Mouse (Mus musculus) layer of hippocampus, adult 18-20 months (tissue): ENCODE measurements at regions not wholly inside any gene's neighbourhood (a gene's known extent, or its start where the extent isn't known, plus 50 kb on each side); places are given as distances from the start of the nearest gene placed in this dataset.
A peak's percentile ranks its signal among the peaks of the same experiment; 100 is the strongest.

ENCODE experiments used
- DNase-seq, 2 experiments: peaks; one replicate each; pipeline ENCODE4 v3.0.0; 2022; ENCODE audit warnings: low spot score in 2 of 2
- microRNA-seq, 2 experiments: library from miRNA; unstranded; fragments of <30 nt; microRNA quantifications; one replicate each; pipeline ENCODE4 v1.2.0; 2021

DNA sequence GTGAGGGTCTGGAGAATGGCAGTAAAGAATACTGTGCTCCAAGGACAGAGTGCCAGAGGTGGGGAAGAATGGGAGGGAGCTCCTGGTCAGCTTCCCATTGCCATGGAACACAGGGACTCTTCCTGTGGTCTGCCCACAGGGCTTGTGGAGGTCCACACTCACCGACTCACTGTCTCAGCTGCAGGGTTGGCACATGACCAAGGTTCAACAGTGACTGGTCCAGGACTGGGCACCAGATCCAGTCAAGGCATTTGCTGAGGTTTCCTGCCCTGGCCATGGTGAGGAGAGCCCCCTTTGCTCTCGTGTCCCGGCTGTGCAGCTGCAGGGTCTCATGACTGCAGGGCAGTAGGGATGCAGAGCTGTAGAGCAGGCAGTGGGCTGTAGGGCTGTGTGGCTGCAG lies 88.7 kb upstream of the Smim23 start:
- no peak for DNase-seq

DNA sequence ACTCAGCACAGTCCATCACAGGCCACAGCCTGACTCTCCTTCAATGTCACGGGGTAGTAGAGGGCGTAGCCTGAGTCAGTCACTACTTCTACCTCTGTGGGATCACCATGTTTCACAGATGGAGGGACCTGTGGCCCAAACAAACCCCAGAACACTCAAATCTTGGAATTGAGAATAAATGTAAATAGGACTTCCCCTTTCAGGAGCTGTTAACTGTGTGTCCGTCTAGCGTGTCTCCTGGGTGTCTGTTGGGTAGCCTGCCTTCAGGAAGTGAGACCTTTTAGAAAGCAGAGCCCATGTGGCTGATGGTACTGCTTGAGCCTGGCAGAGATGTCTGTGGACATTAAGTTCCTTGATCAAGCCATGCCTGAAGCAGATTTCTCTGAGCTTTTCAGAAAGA lies 87.4 kb upstream of the Smim23 start:
- no peak for DNase-seq

DNA sequence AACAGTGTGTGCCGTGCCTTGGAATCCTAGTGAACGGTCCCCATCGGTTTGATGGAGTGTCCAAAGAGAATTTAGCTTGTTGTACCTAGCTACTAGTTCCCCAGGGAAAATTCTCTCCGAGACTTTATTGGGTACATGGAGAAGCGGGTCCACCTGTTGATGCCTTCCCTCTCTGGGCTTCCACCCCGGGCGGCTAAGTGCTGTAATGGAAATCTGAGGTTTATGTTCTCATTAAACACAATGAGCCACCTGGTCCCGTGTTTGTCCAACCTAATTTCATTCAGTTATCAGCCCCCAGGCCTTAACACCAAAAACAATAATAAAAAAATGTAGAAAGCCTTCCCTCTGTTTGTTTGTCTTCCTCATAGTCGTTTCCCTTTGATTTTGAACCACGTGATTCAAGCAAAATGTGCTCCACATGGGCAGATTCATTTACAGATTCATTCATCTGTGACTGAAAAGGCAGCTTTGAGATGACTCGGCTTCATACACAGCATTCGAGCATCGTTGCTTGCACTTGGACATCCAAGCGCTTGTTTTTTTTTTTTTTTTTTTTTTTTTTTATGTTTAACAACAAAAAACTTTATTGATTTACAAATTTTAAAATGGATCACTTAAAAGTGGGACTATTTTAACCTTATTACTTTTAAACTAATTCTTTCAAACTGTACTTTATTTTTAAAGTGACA lies 84.5 kb upstream of the Smim23 start:
- DNase-seq: no peak

DNA sequence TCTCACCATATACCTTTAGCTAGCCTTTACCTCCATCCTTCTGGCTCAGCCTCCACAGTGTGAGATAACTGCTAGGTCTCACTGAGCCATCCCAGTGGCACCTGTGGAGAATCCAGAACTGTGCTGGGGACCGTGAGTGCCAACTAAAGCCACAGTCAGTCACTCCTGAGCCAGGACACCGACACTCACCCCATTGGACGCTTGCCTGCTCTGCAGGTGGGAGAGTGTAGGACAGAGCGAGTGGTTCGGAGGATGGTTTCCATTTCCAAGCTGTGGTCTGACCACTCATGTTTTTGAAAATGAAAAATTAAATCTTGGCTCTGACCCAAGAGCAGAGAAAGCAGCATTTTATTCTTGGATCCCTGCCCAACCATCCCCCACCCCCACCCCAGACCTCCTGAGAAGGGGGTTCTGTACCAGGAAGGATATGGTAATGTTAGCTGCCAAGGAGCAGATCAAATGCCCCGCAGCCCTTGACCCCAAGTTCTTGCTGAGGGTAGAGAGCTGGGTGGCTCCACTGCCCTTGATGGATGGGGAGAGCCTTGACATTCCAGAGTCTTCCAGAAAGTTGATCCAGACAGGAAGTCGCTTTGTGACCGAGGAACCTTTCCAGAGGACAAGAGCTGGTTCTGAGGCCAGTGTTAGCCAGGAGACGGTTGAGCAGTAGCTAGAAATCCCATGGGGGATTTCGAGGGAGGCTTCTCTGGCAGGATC lies 83.3 kb upstream of the Smim23 start:
- DNase-seq: no peak

DNA sequence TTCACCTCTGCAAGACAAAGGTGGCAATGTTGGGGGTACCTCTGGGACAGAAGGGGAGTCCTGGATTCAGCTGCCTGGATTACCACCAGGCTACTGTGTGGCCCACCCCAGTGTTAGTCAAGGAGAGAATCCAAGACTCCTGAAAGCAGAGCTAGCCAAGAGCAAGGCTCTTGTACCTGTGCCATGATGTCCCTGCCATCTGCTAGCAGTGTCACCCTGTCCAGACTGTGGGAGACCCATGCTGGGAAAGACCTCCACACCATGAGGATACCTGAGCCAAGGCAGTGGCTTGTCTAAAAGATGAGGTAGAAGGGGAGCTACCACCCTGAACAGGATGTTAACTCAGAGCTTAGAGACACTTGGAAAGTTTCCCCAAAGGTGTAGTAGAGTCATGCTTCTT lies 79.6 kb upstream of the Smim23 start:
- no peak for DNase-seq

DNA sequence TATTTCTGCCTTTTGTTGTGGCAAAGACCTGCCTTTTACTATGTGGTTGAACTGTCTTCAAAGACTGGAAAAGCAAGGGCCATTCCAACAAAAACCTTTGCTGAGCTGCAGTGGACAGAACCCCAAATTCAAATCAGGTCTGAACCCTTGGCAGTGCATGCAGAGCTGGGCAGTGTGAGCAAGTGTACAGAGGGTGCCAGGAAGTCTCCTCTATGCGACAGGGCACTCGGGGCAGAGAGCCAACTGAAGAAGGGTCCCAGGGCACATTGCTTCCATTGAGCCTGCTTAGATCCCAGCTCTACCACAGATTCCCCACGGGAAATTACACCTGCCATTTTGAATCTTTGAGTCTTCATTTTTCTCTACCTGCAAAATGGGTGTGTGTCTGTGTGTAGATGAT lies 79.0 kb upstream of the Smim23 start:
- DNase-seq: peak in 1 of 2 experiments; percentile 11

DNA sequence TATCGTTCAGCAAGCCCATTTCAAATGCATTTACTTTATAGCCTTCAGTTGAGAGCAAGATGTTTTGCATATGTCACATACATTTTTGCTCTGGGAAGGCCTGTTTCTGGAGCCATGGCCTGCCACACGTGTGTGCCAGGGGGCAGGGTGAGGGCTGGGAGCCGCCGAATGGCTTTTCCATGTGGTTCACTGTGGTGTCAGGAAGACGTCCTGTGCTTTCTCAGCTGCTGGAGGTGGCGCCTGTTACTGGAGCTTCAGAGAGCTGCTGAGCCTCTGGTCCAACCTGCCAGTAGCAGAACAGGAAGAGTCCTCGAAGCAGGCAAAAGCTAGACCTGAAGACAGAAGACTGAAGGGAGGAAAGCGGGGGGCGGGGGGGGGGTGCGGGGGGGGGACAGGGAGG lies 78.5 kb upstream of the Smim23 start:
- no peak for DNase-seq

DNA sequence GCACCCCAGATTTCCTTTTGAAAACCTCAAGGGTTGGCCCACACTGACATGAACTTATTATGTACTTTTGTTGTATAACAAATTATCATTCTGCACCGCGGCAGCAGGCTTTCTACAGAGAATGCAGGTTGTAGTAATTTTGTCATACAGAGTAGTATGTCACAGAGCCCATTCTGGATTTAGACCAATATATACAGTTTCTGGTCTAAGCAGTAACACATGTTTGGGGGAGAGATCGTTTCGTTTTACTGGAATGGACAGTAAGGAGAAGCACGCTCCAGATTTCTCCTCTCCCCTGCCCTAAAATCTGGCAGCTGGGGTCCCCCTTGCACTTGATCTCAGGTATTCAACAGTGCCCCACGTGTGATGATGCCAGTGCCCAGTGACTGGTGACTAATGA lies 76.0 kb upstream of the Smim23 start:
- DNase-seq: no peak

DNA sequence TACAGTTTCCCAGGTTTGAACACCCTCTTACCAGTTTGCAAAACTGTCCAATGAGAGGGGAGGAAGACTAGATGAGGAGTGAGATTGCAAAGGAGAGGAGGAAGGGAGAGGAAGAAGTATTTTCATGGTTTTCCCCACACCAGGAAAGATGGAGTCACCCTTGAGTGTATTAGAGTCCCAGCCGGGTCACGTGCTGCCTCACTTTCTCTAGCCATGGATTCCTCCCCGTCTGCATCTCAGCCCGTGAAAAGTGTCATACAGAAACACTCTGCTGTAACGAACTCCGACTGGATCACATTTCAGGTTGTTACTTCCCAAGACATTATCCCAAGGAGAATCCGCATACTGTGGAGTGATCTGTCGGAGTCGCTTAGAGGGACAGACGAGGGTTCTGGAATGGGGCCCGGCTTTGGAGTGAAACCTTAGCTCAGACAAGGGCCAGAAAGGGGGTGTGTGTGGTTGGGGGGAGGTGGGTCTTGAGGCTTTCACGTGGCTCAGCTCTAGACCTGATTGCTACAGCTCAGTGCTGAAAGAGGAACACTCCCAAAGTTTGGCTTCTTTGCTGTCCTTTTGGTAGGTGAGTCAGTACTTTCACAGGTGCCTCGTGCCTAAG lies 75.3 kb upstream of the Smim23 start:
- no peak for DNase-seq

DNA sequence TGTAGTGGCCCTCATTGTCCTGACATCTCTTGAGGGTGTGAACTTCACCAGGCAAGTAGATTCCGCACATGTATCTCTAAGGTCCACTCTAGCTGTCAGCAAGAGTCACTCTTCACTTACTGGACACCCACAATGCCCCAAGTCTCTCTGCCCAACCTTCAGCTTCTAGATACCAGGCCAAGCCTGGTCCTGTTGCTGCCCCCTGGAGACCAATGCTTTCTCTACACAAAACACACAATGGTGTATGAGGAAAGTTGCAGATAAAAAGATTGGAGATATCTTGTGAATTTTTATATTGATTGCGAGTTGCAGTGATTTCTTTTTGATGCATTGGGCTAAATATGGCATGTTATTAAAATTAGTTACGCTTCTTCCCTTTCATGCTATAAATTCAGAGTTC lies 71.0 kb upstream of the Smim23 start:
- DNase-seq: no peak

DNA sequence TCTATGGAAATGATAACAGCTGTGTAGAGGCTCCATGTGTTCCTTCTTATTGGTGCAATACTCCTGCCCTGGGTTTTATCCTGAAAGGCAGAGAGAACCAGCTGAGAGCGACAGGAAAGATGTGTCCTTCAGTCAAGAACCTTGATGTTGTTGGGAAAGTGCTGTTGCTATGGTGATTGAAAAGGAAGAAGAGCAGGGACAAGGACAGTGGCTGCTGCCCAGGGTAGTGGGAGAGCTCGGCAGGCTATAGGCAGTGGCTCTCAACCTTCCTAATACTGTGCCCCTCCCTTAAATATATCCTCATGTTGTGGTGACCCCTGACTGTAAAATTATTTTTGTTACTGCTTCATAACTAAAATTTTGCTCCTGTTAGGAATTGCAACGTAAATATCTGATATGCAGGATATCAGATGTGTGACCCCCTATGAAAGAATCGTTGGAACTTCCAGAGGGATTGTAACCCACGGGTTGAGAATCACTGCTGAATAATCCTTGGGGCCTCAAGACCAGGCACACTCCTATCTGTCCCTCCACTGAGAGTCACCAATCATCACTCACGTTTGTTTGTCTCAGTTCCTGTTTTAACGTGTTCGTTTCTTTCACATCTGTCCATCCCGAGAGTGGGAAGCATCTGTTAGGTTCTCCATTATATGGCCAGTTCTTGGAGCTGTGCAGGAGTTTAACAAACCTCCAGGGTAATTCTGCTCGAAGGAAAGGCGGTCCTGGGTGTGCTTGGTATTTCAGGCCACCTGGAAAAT lies 68.9 kb upstream of the Smim23 start:
- DNase-seq: no peak

DNA sequence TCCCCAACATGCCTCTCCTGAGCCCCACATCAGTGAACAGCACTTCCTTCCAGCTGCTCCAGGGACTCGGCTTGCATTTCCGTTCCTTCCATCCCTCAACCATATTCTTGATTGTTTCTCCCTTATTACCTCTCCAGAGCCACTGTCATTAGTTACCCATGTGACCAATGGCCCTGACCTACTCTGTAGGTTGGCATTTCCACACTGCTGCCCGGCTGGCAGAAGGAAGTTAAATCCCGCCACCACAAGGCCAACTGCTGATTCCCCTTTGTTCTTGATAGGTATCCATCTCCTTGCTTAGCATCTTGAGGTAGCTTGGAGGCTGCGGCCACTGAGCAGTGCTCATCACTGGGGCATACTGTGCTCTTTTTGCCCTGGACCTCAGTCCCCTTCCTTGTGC lies 68.1 kb upstream of the Smim23 start:
- no peak for DNase-seq

DNA sequence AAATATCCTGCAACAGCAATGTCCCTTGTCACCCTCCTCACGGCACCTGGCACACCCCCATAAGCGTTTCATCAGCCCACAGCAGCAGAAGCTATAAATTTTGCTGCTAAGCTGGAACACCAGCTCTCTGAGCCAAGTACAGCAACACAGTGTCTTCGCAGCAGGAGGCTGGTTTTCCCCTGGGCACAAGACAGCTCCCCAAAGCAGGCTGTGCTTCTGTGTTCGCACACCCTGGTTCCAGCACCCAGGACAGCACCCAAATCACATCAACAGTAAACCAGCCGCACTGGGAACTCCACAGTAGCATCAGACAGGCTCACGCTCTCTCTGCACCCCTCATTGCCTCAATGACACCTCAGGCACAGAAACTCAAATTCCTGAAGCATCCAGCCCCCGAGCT lies 64.8 kb upstream of the Smim23 start:
- DNase-seq: no peak

DNA sequence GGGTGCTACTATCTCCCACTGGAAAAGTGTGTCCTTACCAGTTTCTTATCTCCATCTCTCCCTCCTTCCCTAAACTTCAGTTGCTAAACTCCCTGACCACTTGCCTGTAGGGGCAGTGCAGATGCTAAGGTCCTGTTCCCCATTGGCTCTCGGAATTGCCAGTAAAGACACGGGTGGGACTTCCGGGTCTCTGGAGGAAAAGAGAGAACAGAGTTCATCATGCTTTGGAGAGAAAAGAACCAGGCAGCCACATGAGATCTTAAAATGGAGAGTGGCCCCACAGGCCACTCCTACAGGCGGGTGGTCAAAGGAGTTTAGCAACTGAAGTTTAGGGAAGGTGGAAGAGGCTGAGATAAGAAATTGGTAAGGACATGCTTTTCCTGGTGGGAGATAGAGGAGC lies 60.3 kb upstream of the Smim23 start:
- no peak for DNase-seq

DNA sequence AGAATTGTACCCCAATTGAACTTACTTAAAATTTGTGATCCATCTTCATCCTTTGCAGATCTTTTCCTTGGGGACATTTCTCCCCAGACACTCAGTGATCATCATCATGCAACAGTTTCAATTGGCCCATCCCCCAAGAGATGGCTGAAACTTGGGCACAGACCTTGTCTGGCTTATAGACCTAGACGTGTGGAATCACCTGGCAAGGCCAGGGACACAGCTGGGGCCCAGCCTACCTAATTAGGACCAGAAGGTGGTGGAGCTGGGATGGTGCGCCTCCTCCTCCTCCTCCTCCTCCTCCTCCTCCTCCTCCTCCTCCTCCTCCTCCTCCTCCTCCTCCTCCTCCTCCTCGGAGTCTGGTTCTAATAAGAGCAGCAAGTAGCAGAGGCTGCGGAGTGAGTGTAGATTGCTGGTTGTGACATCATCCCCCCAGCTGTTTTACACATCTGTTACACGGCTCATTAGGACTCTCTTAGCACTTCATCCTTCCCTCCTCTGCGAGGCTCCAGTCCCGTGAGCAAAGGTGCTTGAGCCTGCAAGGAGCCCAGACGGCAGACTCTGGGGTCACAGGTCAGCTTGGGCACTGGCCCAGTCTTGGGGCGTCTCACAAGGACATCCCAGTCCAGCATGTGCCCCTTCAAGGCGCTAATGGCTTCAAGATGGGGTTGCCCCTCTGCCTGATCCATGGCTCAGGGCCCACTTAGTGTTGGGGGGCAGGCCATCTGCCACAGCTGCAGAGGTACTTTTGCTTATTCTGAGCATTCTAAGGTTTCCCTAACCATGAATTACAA lies 58.9 kb upstream of the Smim23 start:
- DNase-seq: no peak

DNA sequence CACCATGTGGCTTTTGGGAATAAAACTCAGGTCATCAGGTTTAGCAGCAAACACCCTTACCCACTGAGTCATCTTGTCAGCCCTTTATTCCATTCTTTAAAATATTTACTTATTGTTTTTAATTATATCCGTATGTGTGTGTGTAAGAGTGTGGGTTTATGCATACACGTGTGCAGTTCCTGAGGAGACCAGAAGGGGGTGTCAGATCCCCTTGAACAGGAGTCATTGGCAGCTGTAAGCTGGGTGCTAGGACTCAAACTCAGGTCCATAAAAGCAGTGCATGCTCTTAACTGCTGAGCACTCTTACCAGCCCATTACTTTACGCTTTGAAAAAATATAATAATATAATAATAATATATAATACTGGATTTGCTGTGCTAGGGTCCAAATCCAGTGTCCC lies 54.6 kb upstream of the Smim23 start:
- no peak for DNase-seq

Small RNAs in the stretch of these regions (microRNA-seq; reads per million reads assigned to microRNA genes)
- 0 reads per million in 2 experiments for gene Gm26052
